8 mouse cellular contexts compared by ENCODE assay signal in genomic region chr11:32601528-32602323, GRCm38 (mm10). TPM values are rescaled to one million over a fixed set of nuclear protein-coding genes. Genes with fewer than 3 reads are reported as not detected.
DNase-seq lines count a peak whose midpoint lies in the region; ATAC-seq and TF ChIP-seq lines count a peak whose summit lies in the region.

No protein-coding gene starts in this region.

- peak; percentile 90 for ATAC-seq in intestine, postnatal 0 days
- ATAC-seq in lung, embryonic 16.5 days (ENCODE audit: low read depth): peak; percentile 72
- no peak; the same call in 1 of the 2 replicates for ATAC-seq in granulocyte monocyte progenitor cell, adult 5-6 weeks (replicated peaks; ENCODE audit: poor library complexity, severe bottlenecking)

- H3K27ac ChIP-seq in intestine, postnatal 0 days (ENCODE audit: low read depth, low read length): peak overlapping the region; percentile 60
- H3K27ac ChIP-seq in lung, embryonic 16.5 days (ENCODE audit: low read length): no peak overlapping the region; the same call in 1 of the 2 replicates

- 40% methylated on average over 12 of the region's 12 CpGs for WGBS in intestine, postnatal 0 days
- WGBS in lung, embryonic 16.5 days: 42% methylated on average over 12 of the region's 12 CpGs

- no peak overlapping the region for H3K9ac ChIP-seq in intestine, postnatal 0 days (ENCODE audit: low read depth, low read length)
- H3K9ac ChIP-seq in lung, embryonic 16.5 days (ENCODE audit: low read length): 0 out of 2 replicates have a peak overlapping the region, but pooled peaks have one; percentile 20

- H3K9me3 ChIP-seq in intestine, postnatal 0 days (ENCODE audit: control insufficient read depth): no peaks in the 10 kb centered on the region
- H3K9me3 ChIP-seq in lung, embryonic 16.5 days (ENCODE audit: control insufficient read depth, low read length): no peaks in the 10 kb centered on the region

- peaks cover 4% of the 10 kb centered on the region; the same call in 1 of the 2 replicates for H3K36me3 ChIP-seq in intestine, postnatal 0 days (ENCODE audit: control insufficient read depth, insufficient read depth)
- H3K36me3 ChIP-seq in lung, embryonic 16.5 days (ENCODE audit: control insufficient read depth, insufficient read depth, low read length): no peaks in the 10 kb centered on the region

- H3K27me3 ChIP-seq in intestine, postnatal 0 days (replicated peaks; ENCODE audit: control insufficient read depth, insufficient read depth, low read length): no peaks in the 10 kb centered on the region
- no peaks in the 10 kb centered on the region for H3K27me3 ChIP-seq in lung, embryonic 16.5 days (ENCODE audit: control insufficient read depth, insufficient read depth, low read depth, low read length)

- H3K4me3 ChIP-seq in intestine, postnatal 0 days (ENCODE audit: low read depth, low read length): no peak overlapping the region
- no peak overlapping the region for H3K4me3 ChIP-seq in lung, embryonic 16.5 days (ENCODE audit: low read length)

- peak overlapping the region; percentile 30 for H3K4me2 ChIP-seq in intestine, postnatal 0 days (replicated peaks; ENCODE audit: low read depth)
- no peak overlapping the region; the same call in 1 of the 2 replicates for H3K4me2 ChIP-seq in lung, embryonic 16.5 days (ENCODE audit: low read depth, low read length)

- H3K4me1 ChIP-seq in intestine, postnatal 0 days (replicated peaks; ENCODE audit: control insufficient read depth, insufficient read depth, low read length): peaks cover 5% of the 10 kb centered on the region; the same call in 1 of the 2 replicates
- peaks cover 23% of the 10 kb centered on the region for H3K4me1 ChIP-seq in lung, embryonic 16.5 days (replicated peaks; ENCODE audit: control insufficient read depth, insufficient read depth, low read length)

- peak; percentile 34; the same call in 1 of the 2 replicates for TF ChIP-seq CTCF in intestine, postnatal 0 days (IDR thresholded peaks at IDR 0.05; ENCODE audit: low read depth)

- peak; percentile 31 for DNase-seq in cerebellum, adult 8-10 months
- DNase-seq in cerebellum, postnatal 4 days (ENCODE audit: low spot score in 2 of 2): no peak
- DNase-seq in embryo, embryonic 11 days: peak; percentile 60
- DNase-seq in thymus, postnatal 14 days: no peak
- no peak for DNase-seq in MN1 (ENCODE audit: low spot score)

RNA-seq across cellular contexts. Expression of gene Fbxw11, which starts 40.8 kb away (rescaled TPM):
- polyA plus RNA-seq in intestine, postnatal 0 days (2015; fragmentation: Nextera tagmentation; extraction: Ambion mirVana): 33.8 and 34.0 TPM in 2 replicates
- polyA plus RNA-seq in lung, embryonic 16.5 days (2015; fragmentation: Nextera tagmentation; extraction: Ambion mirVana): 74.1 and 80.5 TPM in 2 replicates
- 35.4 and 46.8 TPM in 2 replicates for total RNA-seq in granulocyte monocyte progenitor cell, adult 5-6 weeks (2014; fragmentation: Nextera tagmentation)
- 60.4 and 62.0 TPM in 2 replicates for total RNA-seq in granulocyte monocyte progenitor cell, adult 5-6 weeks (2017)

Comparison
In these comparisons a context has a peak if more than half of its experiments do, and no peak if none do; other contexts are left out.
1. DNase-seq: peak in cerebellum, adult 8-10 months (single experiment) and embryo, embryonic 11 days (single experiment); none in cerebellum, postnatal 4 days (0 of 2), thymus, postnatal 14 days (single experiment) and MN1 (single experiment).